Mouse (Mus musculus): ENCODE results near the gene Olfr692. TPM values are rescaled to one million over a fixed set of nuclear protein-coding genes. Genes with fewer than 3 reads are reported as not detected.
"Not testable (repeated sequence)": the region's sequence is repeated elsewhere in the genome, so short reads cannot be mapped to it uniquely, and the experiment has no call there.

Gene Olfr692
- not detected in 2 replicates for polyA plus RNA-seq (2016; fragmentation: Nextera tagmentation; extraction: Ambion mirVana)

GRCm38 (mm10) chr7:105367930-105368329 is at the start of gene Olfr692:
Gene Olfr692, plus strand, starts transcription at chr7:105368230.
- Histone ChIP-seq H3K27ac (no peak within 1 kb of the TSS), H3K27me3 (ENCODE audit: insufficient read depth, poor library complexity, severe bottlenecking) (no peaks in the 10 kb centered on the region), H3K4me1 (replicated peaks) (no peaks in the 10 kb centered on the region), H3K9me3 (no peaks in the 10 kb centered on the region), H3K36me3 (peaks cover 13% of the 10 kb centered on the region; the same call in 1 of the 2 replicates), H3K4me3 (no peak within 1 kb of the TSS)
- WGBS, result 93% methylated on average over 1 of the region's 1 CpGs
- DNase-seq (ENCODE audit: low spot score), result no peak

- H3K36me3 ChIP-seq, result no peaks in the 10 kb centered on the region
- WGBS, result 72% methylated on average over 2 of the region's 2 CpGs
- no peaks in the 10 kb centered on the region for H3K9me3 ChIP-seq
- H3K27me3 ChIP-seq (ENCODE audit: insufficient read depth, poor library complexity, severe bottlenecking), result no peaks in the 10 kb centered on the region
- H3K4me3 ChIP-seq, result no peak overlapping the region
- H3K27ac ChIP-seq, result no peak overlapping the region
- H3K4me1 ChIP-seq (replicated peaks), result no peaks in the 10 kb centered on the region
- DNase-seq (ENCODE audit: low spot score), result no peak
Observed at GRCm38 (mm10) chr7:105325302-105325701, 42.7 kb upstream of the Olfr692 start.

- Histone ChIP-seq H3K4me1 (replicated peaks) (no peaks in the 10 kb centered on the region), H3K9me3 (no peaks in the 10 kb centered on the region), H3K36me3 (no peaks in the 10 kb centered on the region), H3K4me3 (no peak within 1 kb of the TSS), H3K27me3 (ENCODE audit: insufficient read depth, poor library complexity, severe bottlenecking) (no peaks in the 10 kb centered on the region), H3K27ac (no peak within 1 kb of the TSS)
- no peak for DNase-seq (ENCODE audit: low spot score)
- WGBS, result 87% methylated on average over 1 of the region's 1 CpGs
Observed at GRCm38 (mm10) chr7:105334004-105334403, 34.0 kb upstream of the Olfr692 start, which contains the start of gene Olfr690. Gene Olfr690, minus strand, starts transcription at chr7:105334104.

GRCm38 (mm10) chr7:105342170-105342569 is 25.9 kb upstream of the Olfr692 start, which contains the start of gene Olfr691:
Gene Olfr691, minus strand, starts transcription at chr7:105342270.
- H3K27me3 ChIP-seq (ENCODE audit: insufficient read depth, poor library complexity, severe bottlenecking), result no peaks in the 10 kb centered on the region
- no peaks in the 10 kb centered on the region for H3K4me1 ChIP-seq (replicated peaks)
- H3K9me3 ChIP-seq, result no peaks in the 10 kb centered on the region
- no peak within 1 kb of the TSS for H3K27ac ChIP-seq
- H3K36me3 ChIP-seq, result no peaks in the 10 kb centered on the region
- WGBS, result 53% methylated on average over 1 of the region's 1 CpGs
- no peak within 1 kb of the TSS for H3K4me3 ChIP-seq
- DNase-seq (ENCODE audit: low spot score), result no peak

GRCm38 (mm10) chr7:105342752-105343151 is 25.3 kb upstream of the Olfr692 start:
- no peaks in the 10 kb centered on the region for H3K9me3 ChIP-seq
- no peak overlapping the region for H3K4me3 ChIP-seq
- H3K27me3 ChIP-seq (ENCODE audit: insufficient read depth, poor library complexity, severe bottlenecking), result no peaks in the 10 kb centered on the region
- no peaks in the 10 kb centered on the region for H3K36me3 ChIP-seq
- WGBS, result 81% methylated on average over 2 of the region's 2 CpGs
- no peak overlapping the region for H3K27ac ChIP-seq
- DNase-seq (ENCODE audit: low spot score), result no peak
- H3K4me1 ChIP-seq (replicated peaks), result no peaks in the 10 kb centered on the region

- H3K4me1 ChIP-seq (replicated peaks); H3K27ac ChIP-seq; H3K27me3 ChIP-seq (ENCODE audit: insufficient read depth, poor library complexity, severe bottlenecking); H3K36me3 ChIP-seq; H3K4me3 ChIP-seq; DNase-seq (ENCODE audit: low spot score); H3K9me3 ChIP-seq: not testable (repeated sequence)
- whole genome bisulfite sequencing, result no CpG with 5 or more reads among the region's 5 CpGs
Observed at GRCm38 (mm10) chr7:105356064-105356463, 12.0 kb upstream of the Olfr692 start.

GRCm38 (mm10) chr7:105356487-105356886 is 11.5 kb upstream of the Olfr692 start:
- not testable (repeated sequence) for H3K4me3 ChIP-seq; H3K27me3 ChIP-seq (ENCODE audit: insufficient read depth, poor library complexity, severe bottlenecking); H3K9me3 ChIP-seq; H3K27ac ChIP-seq; H3K36me3 ChIP-seq; H3K4me1 ChIP-seq (replicated peaks); DNase-seq (ENCODE audit: low spot score)
- WGBS, result 94% methylated on average over 1 of the region's 2 CpGs

GRCm38 (mm10) chr7:105361713-105362112 is 6.3 kb upstream of the Olfr692 start:
- H3K27ac ChIP-seq, result no peak overlapping the region
- WGBS, result 76% methylated on average over 2 of the region's 2 CpGs
- H3K27me3 ChIP-seq (ENCODE audit: insufficient read depth, poor library complexity, severe bottlenecking), result no peaks in the 10 kb centered on the region
- H3K36me3 ChIP-seq, result no peaks in the 10 kb centered on the region
- no peaks in the 10 kb centered on the region for H3K9me3 ChIP-seq
- no peaks in the 10 kb centered on the region for H3K4me1 ChIP-seq (replicated peaks)
- H3K4me3 ChIP-seq, result no peak overlapping the region
- DNase-seq (ENCODE audit: low spot score), result no peak

- no peak overlapping the region for H3K27ac ChIP-seq
- 91% methylated on average over 5 of the region's 5 CpGs for WGBS
- H3K36me3 ChIP-seq, result peaks cover 9% of the 10 kb centered on the region; the same call in 1 of the 2 replicates
- no peaks in the 10 kb centered on the region for H3K27me3 ChIP-seq (ENCODE audit: insufficient read depth, poor library complexity, severe bottlenecking)
- H3K4me1 ChIP-seq (replicated peaks), result no peaks in the 10 kb centered on the region
- no peaks in the 10 kb centered on the region for H3K9me3 ChIP-seq
- DNase-seq (ENCODE audit: low spot score), result no peak
- no peak overlapping the region for H3K4me3 ChIP-seq
Observed at GRCm38 (mm10) chr7:105367268-105367667, 762 bp upstream of the Olfr692 start.

- Histone ChIP-seq H3K36me3 (peaks cover 19% of the 10 kb centered on the region), H3K4me1 (replicated peaks) (no peaks in the 10 kb centered on the region), H3K9me3 (no peaks in the 10 kb centered on the region), H3K27me3 (ENCODE audit: insufficient read depth, poor library complexity, severe bottlenecking) (no peaks in the 10 kb centered on the region), H3K27ac (no peak overlapping the region), H3K4me3 (no peak overlapping the region)
- WGBS, result 91% methylated on average over 4 of the region's 4 CpGs
- no peak for DNase-seq (ENCODE audit: low spot score)
Observed at GRCm38 (mm10) chr7:105368521-105368920, 491 bp downstream of the Olfr692 start.

- no peak for DNase-seq (ENCODE audit: low spot score)
- Histone ChIP-seq H3K36me3 (peaks cover 63% of the 10 kb centered on the region), H3K4me3 (no peak overlapping the region), H3K9me3 (no peaks in the 10 kb centered on the region), H3K27ac (no peak overlapping the region), H3K4me1 (replicated peaks) (no peaks in the 10 kb centered on the region), H3K27me3 (ENCODE audit: insufficient read depth, poor library complexity, severe bottlenecking) (no peaks in the 10 kb centered on the region)
- WGBS, result 78% methylated on average over 1 of the region's 1 CpGs
Observed at GRCm38 (mm10) chr7:105372912-105373311, 4.9 kb downstream of the Olfr692 start.

- no peaks in the 10 kb centered on the region for H3K27me3 ChIP-seq (ENCODE audit: insufficient read depth, poor library complexity, severe bottlenecking)
- no peaks in the 10 kb centered on the region for H3K9me3 ChIP-seq
- H3K4me3 ChIP-seq, result no peak overlapping the region
- no peak overlapping the region for H3K27ac ChIP-seq
- no peaks in the 10 kb centered on the region for H3K4me1 ChIP-seq (replicated peaks)
- peaks cover 69% of the 10 kb centered on the region for H3K36me3 ChIP-seq
- DNase-seq (ENCODE audit: low spot score), result no peak
- 92% methylated on average over 4 of the region's 4 CpGs for WGBS
Observed at GRCm38 (mm10) chr7:105373509-105373908, 5.5 kb downstream of the Olfr692 start.

GRCm38 (mm10) chr7:105373976-105374375 is 5.9 kb downstream of the Olfr692 start:
- peaks cover 73% of the 10 kb centered on the region for H3K36me3 ChIP-seq
- no peaks in the 10 kb centered on the region for H3K4me1 ChIP-seq (replicated peaks)
- no peaks in the 10 kb centered on the region for H3K27me3 ChIP-seq (ENCODE audit: insufficient read depth, poor library complexity, severe bottlenecking)
- H3K4me3 ChIP-seq, result no peak overlapping the region
- H3K27ac ChIP-seq, result no peak overlapping the region
- 95% methylated on average over 3 of the region's 3 CpGs for WGBS
- DNase-seq (ENCODE audit: low spot score), result no peak
- H3K9me3 ChIP-seq, result no peaks in the 10 kb centered on the region

- Histone ChIP-seq H3K27ac (no peak within 1 kb of the TSS), H3K27me3 (ENCODE audit: insufficient read depth, poor library complexity, severe bottlenecking) (no peaks in the 10 kb centered on the region), H3K4me3 (no peak within 1 kb of the TSS), H3K4me1 (replicated peaks) (no peaks in the 10 kb centered on the region), H3K36me3 (peaks cover 82% of the 10 kb centered on the region), H3K9me3 (no peaks in the 10 kb centered on the region)
- 91% methylated on average over 1 of the region's 1 CpGs for WGBS
- DNase-seq (ENCODE audit: low spot score), result no peak
Observed at GRCm38 (mm10) chr7:105374866-105375265, 6.8 kb downstream of the Olfr692 start, which contains the start of gene Gm5901. Gene Gm5901, plus strand, starts transcription at chr7:105375038.
